Mouse (Mus musculus) ES-E14 (cell line): ENCODE data around the gene Actr5. TPM values are rescaled to one million over a fixed set of nuclear protein-coding genes. Genes with fewer than 3 reads are reported as not detected.

Source experiments
- DNase-seq: peaks from one replicate; pipeline ENCODE4 v3.0.0-alpha.2; 2013; ENCODE audit warnings: low read depth, low spot score
- H3K27ac ChIP-seq: 2 replicates; pipeline ENCODE4 v1.5.1; 2012; ENCODE audit warnings: low read depth, mild to moderate bottlenecking, low read length, moderate library complexity, mixed read lengths; ENCODE audit not compliant: poor library complexity, insufficient read depth, severe bottlenecking
- H3K36me3 ChIP-seq: 2 replicates; pipeline ENCODE4 v1.6.1; 2012; ENCODE audit warnings: mild to moderate bottlenecking, low read length, moderate library complexity, mixed read lengths; ENCODE audit not compliant: control insufficient read depth, poor library complexity, insufficient read depth, severe bottlenecking
- H3K4me1 ChIP-seq, 2 experiments: fragments of 150-350 bp in 1 of 2; sonication (generic) in 1 of 2; 2 replicates each; pipeline ENCODE4 v1.6.1; 2012; ENCODE audit warnings: low read length in 2 of 2, mild to moderate bottlenecking in 1 of 2, mixed read lengths in 1 of 2; ENCODE audit not compliant: control insufficient read depth in 2 of 2, insufficient read depth in 2 of 2, poor library complexity in 1 of 2
- H3K4me3 ChIP-seq, 2 experiments: fragments of 150-350 bp in 1 of 2; sonication (generic) in 1 of 2; 2 replicates each; pipeline ENCODE4 v1.5.1; 2012; ENCODE audit warnings: low read length in 2 of 2, low read depth in 1 of 2, mild to moderate bottlenecking in 1 of 2, mixed read lengths in 1 of 2; ENCODE audit not compliant: insufficient read depth in 1 of 2, poor library complexity in 1 of 2, severe bottlenecking in 1 of 2
- H3K9ac ChIP-seq: 2 replicates; pipeline ENCODE4 v1.6.1; 2012; ENCODE audit warnings: low read depth, mild to moderate bottlenecking, low read length, mixed read lengths; ENCODE audit not compliant: poor library complexity, insufficient read depth, severe bottlenecking
- H3K9me3 ChIP-seq: fragments of 150-350 bp; sonication (generic); 2 replicates; pipeline ENCODE4 v1.6.1; 2012; ENCODE audit warnings: low read depth, mild to moderate bottlenecking, low read length; ENCODE audit not compliant: control insufficient read depth, insufficient read depth
- CHD2 ChIP-seq: IDR thresholded peaks from 2 replicates; pipeline ENCODE4 v1.6.1; 2014; ENCODE audit warnings: mild to moderate bottlenecking, low read depth, low read length, inconsistent platforms
- HCFC1 ChIP-seq: IDR thresholded peaks from 2 replicates; pipeline ENCODE4 v1.6.1; 2012; ENCODE audit warnings: low read length, inconsistent platforms, borderline replicate concordance; ENCODE audit not compliant: insufficient read depth
- MAFK ChIP-seq: IDR thresholded peaks from 2 replicates; pipeline ENCODE4 v1.6.1; 2014; ENCODE audit warnings: mild to moderate bottlenecking, low read depth, low read length, inconsistent platforms; ENCODE audit not compliant: insufficient read depth
- ZC3H11A ChIP-seq: IDR thresholded peaks from 2 replicates; pipeline ENCODE4 v1.6.1; 2012; ENCODE audit warnings: low read depth, mild to moderate bottlenecking, inconsistent platforms, low read length, borderline replicate concordance
- ZNF384 ChIP-seq: IDR thresholded peaks from 2 replicates; pipeline ENCODE4 v1.6.1; 2012; ENCODE audit warnings: low read depth, low read length, inconsistent platforms
- in situ Hi-C, 2 experiments: fragments of 600-800 bp; cut with MboI; formaldehyde crosslinking; loops; one replicate each; pipeline ENCODE4 v1.15.1; 2025; ENCODE audit warnings: low sequenced_read_pairs in 2 of 2, inconsistent platforms in 1 of 2; ENCODE audit not compliant: unreplicated experiment in 2 of 2
- total RNA-seq: library from RNA; depleted of rRNA; stranded (reverse); fragments of 300-350 nt; gene quantifications from 2 replicates; pipeline ENCODE4 v1.2.3, GENCODE M21; 2012

Gene Actr5
- total RNA-seq, 1 experiment = 11.5 TPM

DNA sequence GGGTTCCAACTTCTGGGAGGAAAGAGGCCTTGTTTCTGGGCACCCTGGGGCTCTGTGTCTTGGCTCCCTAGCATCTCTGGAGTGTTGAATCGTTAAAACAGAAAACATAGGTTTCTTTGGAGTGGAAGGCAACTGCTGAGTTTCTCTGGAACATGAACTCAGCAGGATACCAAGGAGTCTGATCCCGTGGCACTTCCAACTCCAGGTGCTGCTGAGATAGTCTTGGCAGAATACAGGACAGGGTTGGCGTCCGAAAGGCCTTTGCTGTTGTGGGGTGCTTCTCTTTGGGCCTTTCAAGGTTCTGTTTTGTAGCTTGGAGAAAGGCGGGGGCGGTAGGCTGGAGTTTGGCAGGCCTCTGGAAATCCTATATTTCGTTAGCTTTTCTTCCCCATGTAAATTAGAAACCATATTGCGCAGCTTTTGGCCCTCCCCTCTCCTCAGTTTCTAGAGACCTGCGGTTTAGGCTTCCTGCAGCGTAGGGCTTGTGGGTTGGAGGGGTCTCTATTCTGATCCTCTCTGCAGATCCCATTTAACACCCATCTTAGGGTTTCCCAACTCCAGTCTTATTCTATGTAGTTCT, 11.9 kb upstream of the Actr5 start:
- in situ Hi-C loops = no loop called here
- H3K9me3 ChIP-seq = no peaks in the 10 kb centered on the region
- no peak overlapping the region for H3K27ac ChIP-seq
- H3K4me3 ChIP-seq = no peak overlapping the region
- peaks cover 0 to 25% of the 10 kb centered on the region in 2 experiments; a peak in 2 of 4 replicates for H3K4me1 ChIP-seq
- no peaks in the 10 kb centered on the region for H3K36me3 ChIP-seq
- TF ChIP-seq MAFK = no peak
- no peak for TF ChIP-seq ZC3H11A
- TF ChIP-seq CHD2 = no peak
- TF ChIP-seq ZNF384 = no peak
- TF ChIP-seq HCFC1 = no peak
- H3K9ac ChIP-seq = no peak overlapping the region
- DNase-seq = no peak

- H3K4me3 ChIP-seq = peak overlapping the region; percentile 8 to 40; a peak in 2 of 4 replicates
- H3K9me3 ChIP-seq = no peaks in the 10 kb centered on the region
- peak; percentile 88 for DNase-seq
- no peak overlapping the region for H3K9ac ChIP-seq
- peaks cover 0 to 25% of the 10 kb centered on the region in 2 experiments; a peak in 2 of 4 replicates for H3K4me1 ChIP-seq
- TF ChIP-seq ZC3H11A (no peak), HCFC1 (no peak), MAFK (no peak), ZNF384 (no peak), CHD2 (no peak)
- no peaks in the 10 kb centered on the region for H3K36me3 ChIP-seq
- in situ Hi-C loops = no loop called here
- H3K27ac ChIP-seq = no peak overlapping the region
Observed at GRCm38 (mm10) chr2:158613541-158614417, 10.9 kb upstream of the Actr5 start.

GRCm38 (mm10) chr2:158614418-158614955, 10.2 kb upstream of the Actr5 start:
- H3K36me3 ChIP-seq = no peaks in the 10 kb centered on the region
- TF ChIP-seq CHD2 (no peak), ZC3H11A (no peak), MAFK (no peak), HCFC1 (no peak), ZNF384 (no peak)
- no peak for DNase-seq
- in situ Hi-C loops = no loop called here
- no peak overlapping the region for H3K27ac ChIP-seq
- H3K9ac ChIP-seq = no peak overlapping the region
- H3K4me3 ChIP-seq = peak overlapping the region in 1 of 2 experiments; percentile 10; a peak in 1 of 4 replicates
- H3K9me3 ChIP-seq = no peaks in the 10 kb centered on the region
- peaks cover 0 to 25% of the 10 kb centered on the region in 2 experiments; a peak in 2 of 4 replicates for H3K4me1 ChIP-seq

DNA sequence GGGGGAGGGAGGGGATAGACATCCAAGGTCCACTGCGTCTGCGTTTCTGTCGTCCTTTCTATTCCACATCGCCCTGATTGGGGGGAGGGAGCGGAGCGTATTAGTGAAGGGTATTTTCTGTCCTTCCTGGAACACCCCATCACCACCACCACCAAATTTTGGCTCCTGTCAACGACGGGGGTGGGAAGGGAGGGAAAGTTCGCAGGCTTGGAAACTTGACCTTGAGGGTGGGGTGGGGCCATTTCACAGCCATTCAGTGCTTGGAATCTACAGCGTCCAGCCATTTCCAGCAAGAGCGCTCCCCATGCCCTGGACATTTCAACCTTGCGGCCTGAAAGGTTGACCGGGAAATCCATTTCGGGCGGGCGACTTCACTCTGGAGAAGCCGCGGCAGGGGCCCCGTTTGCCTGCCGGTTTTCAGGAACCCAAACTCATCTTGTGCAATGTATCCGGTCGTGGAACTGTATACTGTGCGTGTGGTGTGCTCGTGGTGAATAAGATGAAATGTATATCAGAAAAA, 9.5 kb upstream of the Actr5 start:
- H3K27ac ChIP-seq = no peak overlapping the region
- in situ Hi-C loops = no loop called here
- H3K9me3 ChIP-seq = no peaks in the 10 kb centered on the region
- TF ChIP-seq ZC3H11A (no peak), ZNF384 (no peak), HCFC1 (no peak), CHD2 (no peak), MAFK (no peak)
- no peaks in the 10 kb centered on the region for H3K36me3 ChIP-seq
- H3K4me3 ChIP-seq = peak overlapping the region in 1 of 2 experiments; percentile 1; a peak in 1 of 4 replicates
- H3K9ac ChIP-seq = no peak overlapping the region
- DNase-seq = no peak
- H3K4me1 ChIP-seq = peaks cover 0 to 25% of the 10 kb centered on the region in 2 experiments; a peak in 2 of 4 replicates
